Mouse (Mus musculus): ENCODE measurements around the gene F2r.

Gene F2r

GRCm38 (mm10) chr13:95595411-95595810 lies 22.9 kb downstream of the F2r start:
- DNase-seq (ENCODE audit: low spot score): no peak

- DNase-seq (ENCODE audit: low spot score): no peak
Measured at GRCm38 (mm10) chr13:95592860-95593259, 25.4 kb downstream of the F2r start.

- DNase-seq (ENCODE audit: low spot score): no peak
Measured at GRCm38 (mm10) chr13:95591606-95592005, 26.7 kb downstream of the F2r start.

DNA sequence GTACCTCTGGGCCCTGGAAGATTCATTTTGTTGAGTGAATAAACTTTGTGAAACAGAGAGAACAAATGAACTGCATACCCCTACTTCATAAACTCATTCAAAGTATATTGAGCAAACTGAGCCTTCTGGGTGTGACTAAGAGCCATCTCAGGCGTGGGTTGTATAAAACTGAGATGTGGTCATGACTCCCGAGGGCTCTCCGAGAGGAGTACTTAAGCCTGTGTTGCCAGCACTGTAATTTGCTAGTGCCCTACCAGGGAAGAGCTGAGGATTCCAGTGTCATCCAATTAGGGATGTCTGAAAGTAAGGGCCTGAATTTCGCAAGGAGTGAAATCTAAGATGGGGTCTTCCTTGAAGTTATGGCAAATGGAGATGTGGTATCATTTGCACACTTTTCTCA lies 30.7 kb downstream of the F2r start:
- DNase-seq (ENCODE audit: low spot score): no peak

DNA sequence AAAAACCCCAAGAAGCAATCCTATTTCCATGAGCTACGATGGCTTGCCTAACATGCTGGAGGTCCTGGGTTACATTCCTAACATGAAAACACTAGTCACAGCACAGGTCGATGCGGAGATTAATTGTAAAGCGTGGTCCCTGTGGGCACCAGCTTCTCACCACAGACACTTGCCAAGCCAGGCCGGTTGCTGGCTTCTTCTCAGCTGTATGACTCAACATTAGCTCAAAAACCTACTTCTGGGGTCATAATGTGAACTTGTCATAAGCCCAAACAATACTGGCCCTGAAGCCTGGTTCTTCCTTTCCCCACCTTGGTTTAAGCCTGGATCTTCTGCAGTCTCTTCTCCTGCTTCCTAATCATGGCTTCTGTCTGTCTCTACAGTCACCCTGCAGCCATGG lies 33.4 kb downstream of the F2r start:
- DNase-seq (ENCODE audit: low spot score): no peak

- no peak for DNase-seq (ENCODE audit: low spot score)
Measured at GRCm38 (mm10) chr13:95583237-95584189, 34.8 kb downstream of the F2r start.

GRCm38 (mm10) chr13:95581850-95582249 lies 36.4 kb downstream of the F2r start:
- DNase-seq (ENCODE audit: low spot score): no peak

- DNase-seq (ENCODE audit: low spot score): no peak
Measured at GRCm38 (mm10) chr13:95578016-95578697, 40.1 kb downstream of the F2r start.

- DNase-seq (ENCODE audit: low spot score): no peak
Measured at GRCm38 (mm10) chr13:95570877-95571276, 47.4 kb downstream of the F2r start.

DNA sequence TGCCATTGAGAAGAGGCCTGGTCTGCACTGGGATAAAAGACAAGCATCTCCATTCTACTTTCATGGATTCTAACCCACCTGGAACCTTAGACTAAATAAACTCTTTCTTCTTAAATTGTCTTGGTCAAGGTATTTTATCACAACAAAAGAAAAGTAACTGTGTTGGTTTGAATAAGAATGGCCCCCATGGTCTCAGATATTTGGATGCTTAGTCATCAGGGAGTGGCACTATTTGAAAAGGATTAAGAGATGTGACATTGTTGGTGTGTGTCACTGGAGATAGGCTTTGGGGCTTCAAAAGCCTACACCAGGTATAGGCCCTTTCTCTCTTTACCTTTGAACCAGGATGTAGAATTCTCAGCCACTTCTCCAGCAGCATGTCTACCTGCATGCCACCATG lies 49.0 kb downstream of the F2r start:
- DNase-seq (ENCODE audit: low spot score): no peak

DNA sequence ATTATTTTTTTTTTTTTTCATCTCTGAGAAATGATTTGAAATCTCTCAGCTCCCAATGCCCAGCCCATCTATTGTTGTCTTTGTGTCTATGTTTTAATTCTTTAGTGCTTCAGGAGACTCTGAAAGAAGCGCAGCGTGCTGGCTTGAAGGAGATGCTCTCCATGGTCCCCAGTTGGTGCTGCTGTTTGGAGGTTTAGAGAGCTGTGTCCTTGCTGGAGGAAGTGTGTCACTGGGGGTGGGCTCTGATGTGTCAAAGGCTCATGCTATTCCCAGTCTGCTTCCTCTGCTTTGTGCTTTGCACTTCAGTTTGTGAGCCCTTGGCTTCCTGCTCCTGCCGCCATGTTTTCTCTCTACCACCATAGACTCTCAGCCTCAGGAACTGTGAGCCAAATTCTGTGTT lies 50.0 kb downstream of the F2r start:
- DNase-seq (ENCODE audit: low spot score): no peak

- DNase-seq (ENCODE audit: low spot score): no peak
Measured at GRCm38 (mm10) chr13:95566841-95567551, 51.3 kb downstream of the F2r start.

DNA sequence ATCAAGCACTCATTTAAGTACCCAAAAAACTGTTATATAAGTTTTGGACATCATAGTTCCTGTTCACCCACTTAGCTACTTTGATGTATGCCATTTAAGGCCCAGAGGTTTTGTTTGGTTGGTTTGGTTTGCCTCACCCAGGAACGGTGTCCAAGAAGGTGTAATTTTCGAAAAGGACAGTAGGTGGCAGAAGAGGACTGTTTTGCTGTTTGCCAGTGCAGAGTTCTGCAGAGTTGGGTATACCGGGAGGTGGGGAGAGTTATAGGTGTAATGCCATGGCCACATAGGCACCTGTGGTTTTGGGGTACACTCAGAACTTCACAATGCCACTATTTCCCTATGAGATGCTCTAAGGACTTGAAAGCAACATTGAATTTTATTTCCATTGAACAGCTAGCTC lies 54.6 kb downstream of the F2r start:
- peak; percentile 66 for DNase-seq (ENCODE audit: low spot score)

- peak; percentile 15 for DNase-seq (ENCODE audit: low spot score)
Measured at GRCm38 (mm10) chr13:95563066-95563610, 55.1 kb downstream of the F2r start.

DNA sequence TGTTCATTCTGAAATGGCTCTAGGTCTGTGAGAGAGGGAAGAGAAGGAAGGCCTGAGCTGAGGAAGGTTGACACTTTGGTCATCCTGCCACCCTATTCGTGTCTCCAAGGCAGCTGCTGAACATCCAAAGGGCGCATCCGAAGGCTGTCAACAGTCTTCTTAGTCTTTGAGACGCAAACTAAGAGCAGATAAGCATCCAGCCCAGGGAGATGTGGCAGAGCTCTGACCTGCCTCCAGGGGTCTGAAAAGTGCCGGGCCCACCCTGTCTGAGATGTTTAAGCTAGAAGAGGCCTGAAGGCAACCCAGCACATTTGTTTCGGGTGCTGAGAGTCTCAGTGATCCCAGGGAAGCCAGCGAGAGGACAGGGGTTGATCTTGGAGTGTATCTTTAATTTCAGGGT lies 61.0 kb downstream of the F2r start:
- no peak for DNase-seq (ENCODE audit: low spot score)

GRCm38 (mm10) chr13:95553885-95554492 lies 64.3 kb downstream of the F2r start:
- DNase-seq (ENCODE audit: low spot score): no peak

Measured in layer of hippocampus, adult 9-10 months (tissue).